Mouse (Mus musculus) heart, adult 2 months (tissue): ENCODE data around the gene Nwd2.

Source experiments
- CTCF ChIP-seq: fragments of 200-600 bp; IDR thresholded peaks from 2 replicates; pipeline ENCODE4 v1.8.1; 2022; ENCODE audit warnings: antibody characterized with exemption, mild to moderate bottlenecking, moderate library complexity
- EP300 ChIP-seq: fragments of 200-500 bp; IDR thresholded peaks from 2 replicates; pipeline ENCODE4 v1.6.1; 2011; ENCODE audit warnings: low read depth, low read length, control low read depth; ENCODE audit not compliant: insufficient read depth
- POLR2A ChIP-seq: fragments of 200-500 bp; IDR thresholded peaks from 2 replicates; pipeline ENCODE4 v1.6.1; 2011; ENCODE audit warnings: mild to moderate bottlenecking, low read depth, low read length, control low read depth; ENCODE audit not compliant: insufficient read depth

DNA sequence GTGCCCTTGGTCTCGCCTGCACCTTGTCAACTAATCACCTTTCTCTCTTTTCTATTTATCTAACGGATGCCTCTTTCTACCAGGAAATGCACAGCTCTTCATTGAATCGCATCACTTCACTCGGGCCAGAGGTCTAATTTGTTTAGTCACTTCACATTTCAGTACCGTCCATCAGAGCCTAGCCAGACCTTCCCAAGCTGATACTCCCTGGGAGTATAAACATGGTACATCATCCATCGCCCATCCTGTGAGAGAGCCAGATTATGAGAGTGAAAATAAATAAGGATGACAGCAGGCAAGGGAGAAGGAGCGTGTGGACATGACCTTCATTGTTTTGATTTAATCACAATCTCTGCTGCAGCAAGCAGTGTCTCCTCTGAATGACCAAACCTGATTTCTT is 86.6 kb downstream of the Nwd2 start:
- TF ChIP-seq POLR2A (no peak), CTCF (no peak), EP300 (no peak)
